Mouse (Mus musculus): ENCODE measurements around the gene Hist1h4d. TPM values are rescaled to one million over a fixed set of nuclear protein-coding genes. Genes with fewer than 3 reads are reported as not detected.
"Not testable (repeated sequence)": the region's sequence is repeated elsewhere in the genome, so short reads cannot be mapped to it uniquely, and the experiment has no call there.

The Hist1h4d gene
- polyA plus RNA-seq, 1 experiment from 2014 or later: 48.2 TPM

DNA sequence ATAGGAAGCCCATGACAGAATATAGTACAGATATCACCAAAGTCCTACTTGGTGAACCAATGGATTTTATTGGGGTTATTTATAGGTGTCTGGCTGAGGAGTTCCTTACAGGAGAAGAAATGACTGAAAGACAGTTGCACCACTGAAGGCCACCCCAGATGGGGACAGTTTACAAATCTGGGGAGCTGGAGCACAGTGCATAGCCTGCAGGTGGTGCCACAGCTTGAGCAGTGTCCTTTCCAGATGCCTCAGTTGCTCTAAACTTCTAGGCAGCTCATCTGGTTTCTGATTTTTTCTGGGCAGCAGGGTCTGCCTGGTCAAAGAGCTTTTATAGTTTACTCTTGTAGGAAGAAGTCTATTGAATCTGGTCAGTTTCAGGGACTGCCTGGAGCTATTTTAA lies 28.4 kb downstream of the Hist1h4d start:
- H3K9me3 ChIP-seq (replicated peaks): no peaks in the 10 kb centered on the region
- no peak overlapping the region for H3K9ac ChIP-seq
- no peaks in the 10 kb centered on the region for H3K4me1 ChIP-seq (replicated peaks)
- H3K27me3 ChIP-seq: no peaks in the 10 kb centered on the region
- no peak overlapping the region for H3K4me3 ChIP-seq
- no peak overlapping the region for H3K27ac ChIP-seq
- H3K36me3 ChIP-seq: no peaks in the 10 kb centered on the region
- ATAC-seq (replicated peaks; ENCODE audit: insufficient number of reproducible peaks, insufficient read depth, low FRiP score, low read depth): no peak
- H3K4me2 ChIP-seq: no peak overlapping the region

DNA sequence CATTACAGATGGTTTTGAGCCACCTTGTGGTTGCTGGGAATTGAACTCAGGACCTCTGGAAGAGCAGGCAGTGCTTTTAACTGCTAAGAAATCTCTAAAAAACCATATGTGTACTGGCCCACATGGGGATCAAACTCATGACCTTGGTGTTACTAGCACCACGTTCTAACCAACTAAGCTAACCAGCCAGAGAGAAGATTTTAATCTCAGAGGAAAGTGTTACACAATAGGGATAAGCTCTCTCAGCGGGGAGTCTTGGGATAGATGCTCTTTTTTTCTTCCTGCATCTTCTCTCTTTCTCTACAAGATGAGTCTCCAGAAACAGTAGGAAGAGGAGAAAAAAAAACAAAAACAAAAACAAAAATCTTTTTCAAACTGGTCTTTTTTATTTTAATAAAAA lies 29.0 kb downstream of the Hist1h4d start:
- Histone ChIP-seq H3K4me2 (no peak overlapping the region), H3K36me3 (no peaks in the 10 kb centered on the region), H3K4me3 (no peak overlapping the region), H3K27ac (no peak overlapping the region), H3K4me1 (replicated peaks) (no peaks in the 10 kb centered on the region), H3K9ac (no peak overlapping the region), H3K27me3 (no peaks in the 10 kb centered on the region), H3K9me3 (replicated peaks) (no peaks in the 10 kb centered on the region)
- WGBS: 67% methylated on average over 2 of the region's 2 CpGs
- no peak for ATAC-seq (replicated peaks; ENCODE audit: insufficient number of reproducible peaks, insufficient read depth, low FRiP score, low read depth)

DNA sequence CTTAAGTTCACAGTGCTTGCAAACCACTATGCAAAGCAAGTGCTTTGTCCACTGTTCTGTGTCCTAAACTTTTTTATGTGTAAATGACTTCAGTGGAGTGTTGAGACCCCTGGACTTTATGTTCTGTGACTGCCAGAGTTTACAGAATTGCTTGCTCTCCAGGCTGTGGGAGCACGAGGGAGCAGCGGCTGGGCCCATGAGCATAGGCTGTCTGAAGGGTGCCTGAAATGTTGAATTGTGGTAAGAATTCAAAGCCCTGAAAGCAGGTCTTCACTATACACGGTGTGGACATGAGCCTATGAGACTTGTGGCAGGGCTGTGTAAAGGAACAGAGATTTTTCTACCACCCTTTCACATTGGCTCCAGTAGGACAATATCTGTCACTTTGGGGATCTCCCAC lies 30.2 kb downstream of the Hist1h4d start:
- Histone ChIP-seq H3K27me3 (no peaks in the 10 kb centered on the region), H3K36me3 (no peaks in the 10 kb centered on the region), H3K9me3 (replicated peaks) (no peaks in the 10 kb centered on the region), H3K4me2 (no peak overlapping the region), H3K4me1 (replicated peaks) (no peaks in the 10 kb centered on the region), H3K9ac (no peak overlapping the region), H3K4me3 (no peak overlapping the region), H3K27ac (no peak overlapping the region)
- ATAC-seq (replicated peaks; ENCODE audit: insufficient number of reproducible peaks, insufficient read depth, low FRiP score, low read depth): no peak
- WGBS: 87% methylated on average over 3 of the region's 3 CpGs

DNA sequence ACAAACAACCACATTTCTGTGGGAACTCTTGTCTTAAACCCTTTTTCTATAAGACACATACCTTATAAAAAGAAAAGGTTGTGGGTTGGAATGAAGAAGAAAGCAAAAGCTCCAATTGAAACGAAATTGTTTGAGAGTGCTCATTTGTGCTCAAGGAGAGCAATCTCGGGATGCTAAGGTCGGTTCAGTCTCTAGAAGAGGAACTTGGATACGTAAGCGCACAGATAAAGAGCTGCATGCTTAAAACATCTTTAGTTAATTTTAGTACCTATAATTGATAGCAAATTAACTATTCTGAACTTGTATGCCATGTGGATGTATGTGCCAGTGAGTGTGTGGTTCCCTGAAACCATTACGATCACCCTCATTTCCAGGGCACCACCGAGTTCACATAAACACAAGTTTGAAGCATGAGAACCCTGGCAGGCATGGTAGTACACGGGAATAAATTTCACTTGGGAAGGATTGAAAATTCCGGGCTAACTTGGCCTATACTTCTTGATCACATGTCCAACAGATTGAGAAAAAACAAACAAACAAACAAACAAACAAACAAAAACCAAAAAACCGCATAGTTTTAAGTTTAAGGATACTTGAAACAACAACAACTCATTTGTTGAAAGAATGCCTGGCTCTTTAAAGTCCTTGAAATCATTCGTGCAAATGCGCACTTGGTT lies 38.8 kb downstream of the Hist1h4d start:
- peak overlapping the region; percentile 92 for H3K9ac ChIP-seq
- H3K4me1 ChIP-seq (replicated peaks): peaks cover 10% of the 10 kb centered on the region; the same call in 1 of the 2 replicates
- peak overlapping the region; percentile 97 for H3K27ac ChIP-seq
- no peaks in the 10 kb centered on the region for H3K36me3 ChIP-seq
- peak overlapping the region; percentile 69 for H3K4me3 ChIP-seq
- peak overlapping the region; percentile 88 for H3K4me2 ChIP-seq
- no peaks in the 10 kb centered on the region for H3K27me3 ChIP-seq
- no peaks in the 10 kb centered on the region for H3K9me3 ChIP-seq (replicated peaks)
- 49% methylated on average over 12 of the region's 12 CpGs for WGBS
- no peak for ATAC-seq (replicated peaks; ENCODE audit: insufficient number of reproducible peaks, insufficient read depth, low FRiP score, low read depth)

DNA sequence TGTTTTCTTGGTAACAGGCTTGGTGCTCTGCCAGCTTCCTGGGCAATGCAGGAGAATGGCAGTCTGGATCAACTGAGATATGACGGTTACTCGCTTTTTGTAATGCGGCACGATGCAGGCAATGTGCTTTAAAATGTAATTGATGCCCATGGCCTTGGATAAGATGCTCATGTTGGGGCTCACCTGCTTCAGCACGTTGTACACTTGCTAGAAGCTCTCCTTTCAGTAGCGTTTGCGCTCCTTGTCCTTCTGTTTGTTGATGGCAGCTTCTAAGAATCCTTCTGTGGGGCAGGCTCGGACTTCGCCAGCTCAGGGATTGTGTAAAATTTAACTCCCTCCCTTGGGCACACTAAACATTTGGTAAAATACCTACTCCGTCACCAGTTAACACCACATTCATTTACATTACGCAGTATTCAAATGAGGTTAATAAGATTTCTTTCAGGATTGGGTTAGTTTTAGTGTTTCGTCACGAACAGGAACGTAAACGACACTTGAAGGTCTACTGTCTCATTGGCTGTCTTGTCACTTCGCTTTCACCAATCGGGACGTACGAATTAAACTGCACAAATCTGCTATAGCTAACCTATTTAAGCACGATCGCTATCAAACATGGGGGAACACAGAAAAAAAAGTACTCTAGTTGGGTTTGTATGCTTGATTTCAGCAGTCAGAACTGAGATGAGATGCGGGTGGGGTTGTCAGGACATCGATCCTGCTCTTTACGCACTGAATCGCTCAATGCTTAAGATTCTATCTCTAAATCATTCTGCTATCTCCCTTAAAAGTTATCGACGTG lies 39.5 kb downstream of the Hist1h4d start, which contains the start of gene Hist1h2be:
Gene Hist1h2be (minus strand): TSS at position 392 of the 799 bp plus-strand sequence.
- Histone ChIP-seq H3K36me3 (no peaks in the 10 kb centered on the region), H3K4me3 (peak within 1 kb of the TSS; percentile 69), H3K9ac (peak within 1 kb of the TSS; percentile 92), H3K27ac (peak within 1 kb of the TSS; percentile 97), H3K9me3 (replicated peaks) (no peaks in the 10 kb centered on the region), H3K27me3 (no peaks in the 10 kb centered on the region), H3K4me2 (peak within 1 kb of the TSS; percentile 88), H3K4me1 (replicated peaks) (peaks cover 10% of the 10 kb centered on the region; the same call in 1 of the 2 replicates)
- ATAC-seq (replicated peaks; ENCODE audit: insufficient number of reproducible peaks, insufficient read depth, low FRiP score, low read depth): peak; percentile 82
- WGBS: under 1% methylated on average over 27 of the region's 27 CpGs

DNA sequence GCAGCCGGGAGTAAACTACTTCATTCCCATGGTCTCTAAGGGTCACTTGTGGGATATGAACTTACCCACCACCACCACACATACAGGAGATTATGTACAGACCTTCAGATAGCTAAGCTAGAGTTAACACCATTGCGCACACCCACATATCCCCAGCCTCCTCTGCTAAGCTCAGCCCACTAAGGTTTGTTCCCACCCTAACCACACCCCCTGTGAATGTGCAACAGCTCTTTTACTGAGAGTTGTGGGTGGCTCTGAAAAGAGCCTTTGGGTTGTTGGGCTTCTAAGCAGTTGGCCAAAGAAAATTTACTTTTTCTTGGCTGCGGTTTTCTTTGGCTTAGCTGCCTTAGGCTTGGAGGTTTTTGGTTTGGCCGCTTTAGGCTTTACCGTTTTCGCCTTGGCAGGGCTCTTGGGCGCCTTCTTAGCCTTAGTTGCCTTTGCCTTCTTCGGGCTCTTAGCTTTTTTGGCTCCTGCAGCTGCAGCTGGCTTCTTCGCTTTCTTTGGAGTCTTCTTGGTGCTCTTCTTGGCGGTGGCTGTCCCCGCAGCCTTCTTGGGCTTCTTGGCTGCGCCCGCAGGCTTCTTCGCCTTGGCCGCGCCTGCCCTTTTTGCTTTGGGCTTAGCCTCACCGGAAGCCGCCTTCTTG lies 40.3 kb downstream of the Hist1h4d start:
- H3K36me3 ChIP-seq: no peaks in the 10 kb centered on the region
- ATAC-seq (replicated peaks; ENCODE audit: insufficient number of reproducible peaks, insufficient read depth, low FRiP score, low read depth): peak; percentile 90
- H3K27me3 ChIP-seq: no peaks in the 10 kb centered on the region
- H3K27ac ChIP-seq: peak overlapping the region; percentile 97
- H3K4me2 ChIP-seq: peak overlapping the region; percentile 88
- H3K4me1 ChIP-seq (replicated peaks): peaks cover 10% of the 10 kb centered on the region; the same call in 1 of the 2 replicates
- WGBS: 0% methylated on average over 18 of the region's 18 CpGs
- peak overlapping the region; percentile 69 for H3K4me3 ChIP-seq
- peak overlapping the region; percentile 92 for H3K9ac ChIP-seq
- no peaks in the 10 kb centered on the region for H3K9me3 ChIP-seq (replicated peaks)

DNA sequence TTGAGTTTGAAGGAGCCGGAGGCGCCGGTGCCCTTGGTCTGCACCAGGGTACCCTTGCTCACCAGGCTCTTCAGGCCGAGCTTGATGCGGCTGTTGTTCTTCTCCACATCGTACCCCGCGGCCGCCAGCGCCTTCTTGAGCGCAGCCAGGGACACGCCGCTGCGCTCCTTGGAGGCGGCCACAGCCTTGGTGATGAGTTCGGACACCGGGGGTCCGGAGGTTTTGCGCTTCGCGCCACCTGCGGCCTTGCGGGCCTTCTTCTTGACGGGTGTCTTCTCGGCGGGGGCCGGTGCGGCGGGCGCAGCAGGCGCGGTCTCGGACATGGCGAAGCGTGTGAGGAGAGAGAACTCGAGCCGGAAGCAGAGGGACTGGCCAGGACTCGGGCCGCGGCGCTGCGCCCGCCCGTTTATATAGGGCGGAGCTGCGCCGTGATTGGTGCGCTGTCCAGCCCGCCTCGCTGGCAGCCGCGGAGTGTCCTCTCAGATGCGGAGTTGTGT lies 40.8 kb downstream of the Hist1h4d start, which contains the start of gene Hist1h1e:
Gene Hist1h1e (minus strand): TSS at position 384 of the 497 bp plus-strand sequence.
- H3K36me3 ChIP-seq; H3K4me1 ChIP-seq (replicated peaks); H3K27me3 ChIP-seq; H3K9me3 ChIP-seq (replicated peaks): not testable (repeated sequence)
- WGBS: under 1% methylated on average over 53 of the region's 53 CpGs
- Histone ChIP-seq H3K4me2 (peak within 1 kb of the TSS; percentile 88), H3K9ac (peak within 1 kb of the TSS; percentile 92), H3K4me3 (peak within 1 kb of the TSS; percentile 69), H3K27ac (peak within 1 kb of the TSS; percentile 97)
- peak; percentile 92 for ATAC-seq (replicated peaks; ENCODE audit: insufficient number of reproducible peaks, insufficient read depth, low FRiP score, low read depth)

DNA sequence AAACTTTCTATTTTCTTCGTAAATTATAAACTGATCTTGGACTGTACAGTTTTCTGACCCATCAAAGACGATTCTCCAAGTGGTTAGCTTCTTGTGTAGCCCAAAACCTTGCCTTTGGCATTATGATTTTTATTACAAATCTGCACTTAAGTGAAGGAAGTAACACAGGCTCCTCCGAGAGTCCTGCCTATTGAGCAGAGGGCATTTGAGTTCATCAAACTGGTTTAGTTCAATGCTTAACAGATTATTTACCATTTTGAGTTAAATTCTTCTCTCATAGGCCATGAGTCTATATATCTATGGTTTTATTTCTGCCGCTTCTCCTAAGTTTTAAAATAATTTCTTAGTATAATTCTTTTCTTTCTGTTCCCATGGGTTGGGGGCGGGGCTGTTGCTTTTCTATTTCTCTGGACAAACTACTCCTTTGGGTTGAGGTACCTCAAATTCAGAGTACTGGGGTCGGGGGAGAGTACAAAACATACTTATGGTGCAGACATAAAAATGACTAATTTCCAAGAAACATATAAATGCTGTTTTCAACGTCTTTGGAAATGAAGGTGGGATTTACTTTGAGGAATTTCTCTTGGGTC lies 41.6 kb downstream of the Hist1h4d start:
- H3K4me1 ChIP-seq (replicated peaks): peaks cover 10% of the 10 kb centered on the region; the same call in 1 of the 2 replicates
- no peaks in the 10 kb centered on the region for H3K36me3 ChIP-seq
- H3K4me2 ChIP-seq: peak overlapping the region; percentile 88
- H3K9me3 ChIP-seq (replicated peaks): no peaks in the 10 kb centered on the region
- H3K27ac ChIP-seq: peak overlapping the region; percentile 60; the same call in 1 of the 2 replicates
- H3K27me3 ChIP-seq: no peaks in the 10 kb centered on the region
- H3K4me3 ChIP-seq: peak overlapping the region; percentile 69
- 29% methylated on average over 7 of the region's 7 CpGs for WGBS
- peak overlapping the region; percentile 21; the same call in 1 of the 2 replicates for H3K9ac ChIP-seq
- ATAC-seq (replicated peaks; ENCODE audit: insufficient number of reproducible peaks, insufficient read depth, low FRiP score, low read depth): no peak

DNA sequence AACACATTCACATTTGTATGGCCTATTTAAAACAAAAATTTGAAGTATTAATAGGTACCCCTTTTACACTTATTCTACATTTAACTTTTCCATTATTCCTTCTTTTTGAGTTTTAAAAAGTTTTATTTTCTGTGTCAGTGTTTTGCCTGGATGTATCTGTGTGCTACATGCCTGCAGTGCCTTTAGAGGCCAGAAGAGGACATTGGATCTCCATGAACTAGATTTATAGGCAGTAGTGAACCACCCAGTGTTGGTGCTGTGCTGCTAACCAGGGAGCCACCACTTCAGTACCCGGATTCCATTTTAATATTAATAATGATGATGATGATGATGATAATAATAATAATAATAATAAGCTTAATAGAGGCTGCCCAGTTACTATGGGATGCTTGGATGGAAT lies 49.3 kb downstream of the Hist1h4d start:
- WGBS: 29% methylated on average over 1 of the region's 1 CpGs
- Histone ChIP-seq H3K9ac (no peak overlapping the region), H3K4me2 (no peak overlapping the region), H3K4me3 (no peak overlapping the region), H3K27ac (no peak overlapping the region), H3K4me1 (replicated peaks) (no peaks in the 10 kb centered on the region), H3K27me3 (no peaks in the 10 kb centered on the region), H3K36me3 (no peaks in the 10 kb centered on the region), H3K9me3 (replicated peaks) (no peaks in the 10 kb centered on the region)
- ATAC-seq (replicated peaks; ENCODE audit: insufficient number of reproducible peaks, insufficient read depth, low FRiP score, low read depth): no peak

Measured in heart, embryonic 15.5 days (tissue).